Mouse (Mus musculus): Measurements from ENCODE around the gene Wasf1.

Wasf1 gene

GRCm38 (mm10) chr10:40882831-40883643, at the start of gene Wasf1, which contains the start of gene Cdc40:
Wasf1 (plus strand) TSS chr10:40883475.
Cdc40 (minus strand) TSS chr10:40883311.
- DNase-seq: peak; percentile 96

- DNase-seq: no peak
Observed at GRCm38 (mm10) chr10:40840086-40840485, 43.2 kb upstream of the Wasf1 start.

- DNase-seq: no peak
Observed at GRCm38 (mm10) chr10:40843841-40844240, 39.4 kb upstream of the Wasf1 start.

- DNase-seq: no peak
Observed at GRCm38 (mm10) chr10:40844546-40844945, 38.7 kb upstream of the Wasf1 start.

GRCm38 (mm10) chr10:40845626-40846025, 37.6 kb upstream of the Wasf1 start:
- no peak for DNase-seq

GRCm38 (mm10) chr10:40847176-40847874, 36.0 kb upstream of the Wasf1 start:
- DNase-seq: no peak

- no peak for DNase-seq
Observed at GRCm38 (mm10) chr10:40850644-40851043, 32.6 kb upstream of the Wasf1 start.

- DNase-seq: no peak
Observed at GRCm38 (mm10) chr10:40851138-40851537, 32.1 kb upstream of the Wasf1 start.

GRCm38 (mm10) chr10:40855616-40856015, 27.7 kb upstream of the Wasf1 start:
- DNase-seq: peak; percentile 13

- DNase-seq: no peak
Observed at GRCm38 (mm10) chr10:40856703-40857102, 26.6 kb upstream of the Wasf1 start.

- no peak for DNase-seq
Observed at GRCm38 (mm10) chr10:40857599-40857998, 25.7 kb upstream of the Wasf1 start.

- no peak for DNase-seq
Observed at GRCm38 (mm10) chr10:40868081-40868480, 15.2 kb upstream of the Wasf1 start.

GRCm38 (mm10) chr10:40871301-40871700, 12.0 kb upstream of the Wasf1 start:
- peak; percentile 64 for DNase-seq

GRCm38 (mm10) chr10:40872052-40872451, 11.2 kb upstream of the Wasf1 start:
- DNase-seq: no peak

GRCm38 (mm10) chr10:40878246-40878645, 5.0 kb upstream of the Wasf1 start:
- no peak for DNase-seq

GRCm38 (mm10) chr10:40879969-40880368, 3.3 kb upstream of the Wasf1 start:
- no peak for DNase-seq

- no peak for DNase-seq
Observed at GRCm38 (mm10) chr10:40881236-40881635, 2.0 kb upstream of the Wasf1 start.

GRCm38 (mm10) chr10:40882333-40882732, 942 bp upstream of the Wasf1 start:
- peak; percentile 17 for DNase-seq

- DNase-seq: no peak
Observed at GRCm38 (mm10) chr10:40883644-40884278, 486 bp downstream of the Wasf1 start.

- peak; percentile 27 for DNase-seq
Observed at GRCm38 (mm10) chr10:40884279-40884806, 1.1 kb downstream of the Wasf1 start.

GRCm38 (mm10) chr10:40885432-40885831, 2.2 kb downstream of the Wasf1 start:
- DNase-seq: no peak

- DNase-seq: no peak
Observed at GRCm38 (mm10) chr10:40887316-40887715, 4.0 kb downstream of the Wasf1 start.

- no peak for DNase-seq
Observed at GRCm38 (mm10) chr10:40889146-40889545, 5.9 kb downstream of the Wasf1 start.

Measured in lung, postnatal 36 days (tissue).